Mouse (Mus musculus) gonadal fat pad, adult 2 months (tissue): Measurements from ENCODE around the gene Gapvd1. TPM values are rescaled to one million over a fixed set of nuclear protein-coding genes. Genes with fewer than 3 reads are reported as not detected.

Experiments
- DNase-seq: peaks from one replicate; pipeline ENCODE4 v3.0.0-alpha.2; 2012; ENCODE audit warnings: low read depth
- polyA plus RNA-seq: library from polyadenylated mRNA; depleted of rRNA; stranded (reverse); fragments of >200 nt; gene quantifications from 2 replicates; pipeline ENCODE4 v1.2.3, GENCODE M21; 2012; rRNA removed

Gene Gapvd1
- polyA plus RNA-seq, 1 experiment: 20.6 TPM

- DNase-seq: no peak
Measured at GRCm38 (mm10) chr2:34635249-34636165, 119.5 kb downstream of the Gapvd1 start.

DNA sequence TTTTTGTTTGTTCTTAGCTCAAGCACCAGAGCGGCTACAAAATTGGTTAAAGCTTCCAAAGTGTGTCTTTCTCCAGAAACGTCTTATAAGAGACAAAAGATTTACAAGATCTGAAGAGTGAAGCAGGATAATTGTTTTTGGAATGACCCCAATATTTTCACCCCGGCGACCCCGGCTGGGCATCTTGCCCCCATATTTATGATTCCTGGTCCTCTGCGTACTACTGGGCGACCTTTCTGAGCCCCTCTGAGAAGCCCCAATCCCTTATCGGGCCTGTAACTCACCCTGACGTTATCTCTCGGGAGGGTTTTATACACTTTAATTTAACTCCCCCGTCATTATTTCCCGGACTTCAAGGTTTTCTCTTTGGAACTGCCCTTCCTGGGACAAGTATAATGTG is 123.0 kb downstream of the Gapvd1 start:
- no peak for DNase-seq

DNA sequence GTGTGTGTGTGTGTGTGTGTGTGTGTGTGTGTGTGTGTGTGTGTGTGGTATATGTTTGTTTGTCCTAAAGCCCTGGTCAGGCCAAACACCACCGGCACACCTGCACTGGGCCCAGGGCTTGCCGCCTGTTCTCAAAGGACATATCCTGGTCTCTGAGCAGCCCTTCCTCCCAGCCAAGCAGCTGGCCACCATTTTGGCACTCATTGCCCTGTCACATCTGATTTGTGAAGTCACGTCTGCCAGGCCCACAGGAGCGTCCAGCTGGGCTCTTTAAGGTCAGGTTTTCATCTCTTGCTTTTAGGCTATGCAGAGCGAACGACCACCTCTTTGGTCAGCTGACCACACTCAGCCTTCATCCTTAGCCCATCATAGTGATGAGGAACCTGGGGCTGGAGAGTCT is 124.6 kb downstream of the Gapvd1 start:
- DNase-seq: no peak

DNA sequence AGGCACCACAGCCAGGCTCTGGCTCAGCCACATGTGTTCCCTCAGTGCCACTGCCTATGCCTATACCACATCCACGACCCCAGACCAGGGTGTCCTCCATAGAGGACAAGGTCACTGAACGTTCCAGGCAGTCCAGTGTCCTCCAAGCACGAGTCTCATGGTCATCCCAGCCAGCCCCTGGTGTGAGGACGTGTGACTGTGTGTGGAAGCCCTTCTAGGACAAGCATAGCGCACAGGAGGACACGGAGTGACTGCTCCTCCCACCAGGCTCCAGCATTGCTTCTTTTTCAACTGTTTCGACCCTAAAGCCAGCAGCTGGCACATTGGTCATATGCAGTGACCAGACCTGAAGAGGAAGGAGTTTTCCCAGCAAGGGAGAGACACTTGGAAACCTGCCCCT is 125.3 kb downstream of the Gapvd1 start:
- no peak for DNase-seq

GRCm38 (mm10) chr2:34628903-34629540 is 126.0 kb downstream of the Gapvd1 start:
- no peak for DNase-seq

DNA sequence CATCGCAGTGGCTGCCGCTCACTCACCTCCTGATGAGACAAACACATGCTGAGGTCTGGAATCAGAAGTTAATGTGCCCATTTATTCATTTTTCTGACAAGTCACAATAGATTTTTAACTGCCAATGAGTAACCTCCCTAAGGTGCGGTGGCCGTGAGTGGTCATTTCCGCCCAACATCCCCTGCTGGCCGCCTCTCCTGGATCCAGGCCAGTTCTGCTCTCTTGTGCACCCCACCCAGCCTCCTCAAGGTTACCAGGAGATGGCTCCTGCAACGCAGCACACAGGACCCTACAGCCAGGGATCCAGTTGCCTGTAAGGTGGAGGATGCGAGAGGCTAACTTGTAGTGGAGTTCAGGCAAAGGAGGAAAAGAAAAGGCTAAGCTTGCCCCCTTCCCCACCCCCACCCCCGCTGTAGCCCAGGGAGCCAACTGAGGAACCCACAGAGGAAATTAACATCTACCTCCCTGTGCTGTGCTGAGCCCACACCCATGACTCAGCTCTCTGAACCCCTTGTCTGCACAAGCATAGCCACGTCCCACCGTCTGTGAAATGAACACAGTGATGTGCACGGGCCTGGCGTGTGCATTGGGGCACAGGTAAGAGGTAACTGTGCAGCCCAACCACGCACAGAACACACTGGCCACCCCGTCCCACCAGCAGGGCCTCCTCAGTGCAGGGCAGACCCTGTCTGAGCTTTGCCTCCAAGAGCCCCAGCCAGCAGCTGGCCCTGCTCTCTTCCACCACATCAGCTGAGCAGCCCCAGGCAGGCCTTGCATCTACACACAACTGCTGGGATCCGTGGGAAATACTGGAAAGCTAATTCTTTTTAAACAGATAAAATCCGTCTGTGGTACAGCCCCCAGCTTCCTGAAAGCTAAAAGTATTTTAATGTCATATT is 127.5 kb downstream of the Gapvd1 start:
- no peak for DNase-seq

Other genes with a start within 250 kb of the Gapvd1 start
- gene Hspa5, start 16.7 kb upstream of the Gapvd1 start, polyA plus RNA-seq: 894 and 1,524 TPM in 2 replicates
- 48.8 and 51.2 TPM in 2 replicates for gene Rabepk, start 44.7 kb upstream of the Gapvd1 start, polyA plus RNA-seq
- 52.7 and 55.3 TPM in 2 replicates for gene Fbxw2, start 71.1 kb upstream of the Gapvd1 start, polyA plus RNA-seq
- 0.05 TPM in 1 of 2 replicates, not detected in the other for gene Gm34653, start 77.8 kb upstream of the Gapvd1 start, polyA plus RNA-seq
- gene Cutal, start 119.2 kb upstream of the Gapvd1 start, polyA plus RNA-seq: 20.0 and 39.2 TPM in 2 replicates
- gene Psmd5, start 119.7 kb upstream of the Gapvd1 start, polyA plus RNA-seq: 14.5 and 20.7 TPM in 2 replicates
- gene Phf19, start 158.8 kb upstream of the Gapvd1 start, polyA plus RNA-seq: 10.5 and 15.8 TPM in 2 replicates
- 3.8 and 6.4 TPM in 2 replicates for gene Traf1, start 206.5 kb upstream of the Gapvd1 start, polyA plus RNA-seq